Mouse (Mus musculus) embryonic facial prominence, embryonic 15.5 days (tissue): ENCODE results near the gene Dclre1b. TPM values are rescaled to one million over a fixed set of nuclear protein-coding genes. Genes with fewer than 3 reads are reported as not detected.

Experiments used
- ATAC-seq: fragments of 200-750 bp; cut with Nextera tagmentation; 2 replicates; pipeline ENCODE4 v1.8.0; 2017; ENCODE audit warnings: low read depth, moderate TSS enrichment; ENCODE audit not compliant: insufficient number of reproducible peaks, low FRiP score, low TSS enrichment
- H3K27ac ChIP-seq: fragments of 300-500 bp; sonication (generic); replicated peaks from 2 replicates; pipeline ENCODE4 v1.5.1; 2015; ENCODE audit warnings: mild to moderate bottlenecking, inconsistent platforms
- H3K27me3 ChIP-seq: fragments of 300-500 bp; sonication (generic); 2 replicates; pipeline ENCODE4 v1.6.1; 2015; ENCODE audit warnings: inconsistent platforms
- H3K36me3 ChIP-seq: fragments of 300-500 bp; sonication (generic); 2 replicates; pipeline ENCODE4 v1.6.1; 2015; ENCODE audit warnings: mild to moderate bottlenecking, inconsistent platforms
- H3K4me1 ChIP-seq: fragments of 300-500 bp; sonication (generic); 2 replicates; pipeline ENCODE4 v1.6.1; 2015; ENCODE audit warnings: inconsistent platforms
- H3K4me2 ChIP-seq: fragments of 300-500 bp; sonication (generic); replicated peaks from 2 replicates; pipeline ENCODE4 v1.6.1; 2015; ENCODE audit warnings: mild to moderate bottlenecking, inconsistent platforms
- H3K4me3 ChIP-seq: fragments of 300-500 bp; sonication (generic); replicated peaks from 2 replicates; pipeline ENCODE4 v1.5.1; 2015; ENCODE audit warnings: mild to moderate bottlenecking, inconsistent platforms
- H3K9ac ChIP-seq: fragments of 300-500 bp; sonication (generic); 2 replicates; pipeline ENCODE4 v1.6.1; 2015; ENCODE audit warnings: inconsistent platforms
- H3K9me3 ChIP-seq: fragments of 300-500 bp; sonication (generic); replicated peaks from 2 replicates; pipeline ENCODE4 v1.6.1; 2016; ENCODE audit warnings: inconsistent platforms
- WGBS: fragments of 180-500 bp; shearing (Covaris S2); methylation state at CpG from one replicate; pipeline ENCODE4 v1.1.7; 2015; 5-methylcytosine and 5-hydroxymethylcytosine counted together
- polyA plus RNA-seq: library from polyadenylated mRNA; unstranded; fragments of >200 nt; fragmentation: Nextera tagmentation; extraction: Ambion mirVana; gene quantifications from 2 replicates; pipeline ENCODE4 v1.2.1, GENCODE M21; 2015

The Dclre1b gene
- polyA plus RNA-seq, 1 experiment from 2014 or later = 27.3 TPM

- Histone ChIP-seq H3K4me2 (no peak overlapping the region), H3K36me3 (peaks cover 14% of the 10 kb centered on the region), H3K4me1 (peaks cover 10% of the 10 kb centered on the region), H3K4me3 (no peak overlapping the region), H3K27ac (peak overlapping the region; percentile 66; the same call in 1 of the 2 replicates), H3K27me3 (no peaks in the 10 kb centered on the region), H3K9me3 (no peaks in the 10 kb centered on the region), H3K9ac (no peak overlapping the region)
- 50% methylated on average over 9 of the region's 9 CpGs for WGBS
- ATAC-seq = no peak
These were observed 37.6 kb downstream of the Dclre1b start for GRCm38 (mm10) chr3:103771531-103772130.

GRCm38 (mm10) chr3:103766789-103767188, 42.5 kb downstream of the Dclre1b start:
- Histone ChIP-seq H3K27me3 (no peaks in the 10 kb centered on the region), H3K4me3 (no peak overlapping the region), H3K9ac (no peak overlapping the region), H3K4me1 (peaks cover 8% of the 10 kb centered on the region), H3K9me3 (no peaks in the 10 kb centered on the region), H3K4me2 (no peak overlapping the region), H3K27ac (no peak overlapping the region), H3K36me3 (peaks cover 40% of the 10 kb centered on the region)
- no peak for ATAC-seq
- WGBS = 60% methylated on average over 3 of the region's 3 CpGs

DNA sequence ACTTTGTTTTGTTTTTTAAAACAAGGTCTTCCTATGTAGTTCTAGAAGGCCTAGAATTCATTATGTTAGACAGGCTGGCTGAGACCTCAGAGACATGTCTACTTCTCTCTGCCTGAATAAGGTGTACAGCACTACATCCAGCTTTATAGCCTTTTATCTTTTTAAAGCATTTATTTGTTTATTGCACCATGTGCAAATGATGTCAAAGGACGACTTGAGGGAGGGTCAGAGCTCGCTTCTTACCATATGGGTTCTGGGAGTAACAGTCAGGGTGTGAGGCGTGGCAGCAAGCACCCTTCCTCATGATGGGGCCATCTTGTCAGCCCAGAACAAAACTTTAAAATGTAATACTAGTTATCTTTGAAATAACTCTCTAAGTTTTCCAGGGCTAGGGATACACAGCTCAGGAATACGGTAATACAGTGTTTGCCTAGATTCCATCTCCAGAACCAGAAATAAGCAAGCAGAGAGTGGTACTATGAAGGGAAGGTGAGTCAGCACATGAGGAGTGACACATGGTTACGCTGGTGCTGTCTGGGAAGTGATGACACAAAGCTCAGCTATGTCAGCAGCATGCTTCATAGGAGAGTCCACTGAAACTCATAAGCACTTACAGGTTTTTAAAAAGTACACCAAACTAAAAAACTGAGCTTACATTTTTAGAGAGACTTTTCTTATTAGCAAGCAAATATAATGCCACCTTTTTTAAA, 49.8 kb downstream of the Dclre1b start:
- Histone ChIP-seq H3K9me3 (no peaks in the 10 kb centered on the region), H3K4me1 (no peaks in the 10 kb centered on the region), H3K4me3 (no peak overlapping the region), H3K27ac (no peak overlapping the region), H3K27me3 (no peaks in the 10 kb centered on the region), H3K4me2 (no peak overlapping the region), H3K9ac (no peak overlapping the region), H3K36me3 (peaks cover 65% of the 10 kb centered on the region)
- 89% methylated on average over 5 of the region's 5 CpGs for WGBS
- ATAC-seq = no peak

- Histone ChIP-seq H3K9me3 (no peaks in the 10 kb centered on the region), H3K4me1 (no peaks in the 10 kb centered on the region), H3K4me2 (no peak overlapping the region), H3K36me3 (peaks cover 68% of the 10 kb centered on the region), H3K27ac (no peak overlapping the region), H3K4me3 (no peak overlapping the region), H3K27me3 (no peaks in the 10 kb centered on the region), H3K9ac (no peak overlapping the region)
- no peak for ATAC-seq
- whole genome bisulfite sequencing = 89% methylated on average over 7 of the region's 7 CpGs
These were observed 50.8 kb downstream of the Dclre1b start for GRCm38 (mm10) chr3:103758456-103758855.

DNA sequence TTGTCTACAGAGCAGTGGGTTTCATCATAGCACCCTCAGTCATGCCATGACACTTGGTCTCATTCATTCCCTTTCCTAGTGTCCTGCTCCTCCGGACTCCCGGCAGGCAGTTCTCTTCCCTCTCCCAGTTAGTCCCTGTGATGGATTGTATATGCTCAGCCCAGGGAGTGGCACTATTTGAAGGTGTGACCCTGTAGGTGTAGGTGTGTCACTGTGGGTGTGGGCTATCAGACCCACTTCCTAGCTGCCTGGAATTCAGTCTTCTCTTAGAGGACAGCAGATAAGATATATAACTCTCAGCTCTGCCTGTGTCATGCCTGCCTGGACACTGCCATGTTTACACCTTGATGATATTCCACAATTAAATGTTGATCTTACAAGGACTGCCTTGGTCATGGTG, 52.3 kb downstream of the Dclre1b start:
- Histone ChIP-seq H3K4me1 (no peaks in the 10 kb centered on the region), H3K36me3 (peaks cover 63% of the 10 kb centered on the region), H3K4me2 (no peak overlapping the region), H3K9ac (no peak overlapping the region), H3K9me3 (no peaks in the 10 kb centered on the region), H3K27ac (no peak overlapping the region), H3K4me3 (no peak overlapping the region), H3K27me3 (no peaks in the 10 kb centered on the region)
- ATAC-seq = no peak
- WGBS = 88% methylated on average over 2 of the region's 2 CpGs

- Histone ChIP-seq H3K4me2 (no peak overlapping the region), H3K4me1 (no peaks in the 10 kb centered on the region), H3K36me3 (peaks cover 62% of the 10 kb centered on the region), H3K4me3 (no peak overlapping the region), H3K27me3 (no peaks in the 10 kb centered on the region), H3K27ac (no peak overlapping the region), H3K9ac (no peak overlapping the region), H3K9me3 (no peaks in the 10 kb centered on the region)
- ATAC-seq = no peak
- WGBS = 78% methylated on average over 3 of the region's 3 CpGs
These were observed 53.9 kb downstream of the Dclre1b start for GRCm38 (mm10) chr3:103755351-103755750.

GRCm38 (mm10) chr3:103751558-103751957, 57.7 kb downstream of the Dclre1b start:
- Histone ChIP-seq H3K4me1 (no peaks in the 10 kb centered on the region), H3K4me2 (no peak overlapping the region), H3K27me3 (no peaks in the 10 kb centered on the region), H3K9me3 (no peaks in the 10 kb centered on the region), H3K4me3 (no peak overlapping the region), H3K36me3 (peaks cover 68% of the 10 kb centered on the region), H3K9ac (no peak overlapping the region), H3K27ac (no peak overlapping the region)
- WGBS = 83% methylated on average over 2 of the region's 2 CpGs
- no peak for ATAC-seq

Other genes with a start within 250 kb of the Dclre1b start
- 1.2 and 1.3 TPM in 2 replicates for gene Syt6, start 234.2 kb downstream of the Dclre1b start, polyA plus RNA-seq
- gene Atg4a-ps, start 163.4 kb downstream of the Dclre1b start, polyA plus RNA-seq = 0.13 and 0.28 TPM in 2 replicates
- gene Olfml3, start 71.4 kb downstream of the Dclre1b start, polyA plus RNA-seq = 70.8 and 79.0 TPM in 2 replicates
- not detected in 2 replicates for gene Gm10964, start 70.1 kb downstream of the Dclre1b start, polyA plus RNA-seq
- 12.4 TPM in 2 replicates for gene Hipk1, start 17.9 kb downstream of the Dclre1b start, polyA plus RNA-seq
- gene Ap4b1, start 76 bp upstream of the Dclre1b start, polyA plus RNA-seq = 22.2 and 23.4 TPM in 2 replicates
- 0.84 and 1.1 TPM in 2 replicates for gene Gm43064, start 129 bp upstream of the Dclre1b start, polyA plus RNA-seq
- gene Bcl2l15, start 23.2 kb upstream of the Dclre1b start, polyA plus RNA-seq = 0.18 TPM in 1 of 2 replicates, not detected in the other
- 1.3 and 1.8 TPM in 2 replicates for gene Ptpn22, start 50.4 kb upstream of the Dclre1b start, polyA plus RNA-seq
- gene Rsbn1, start 104.7 kb upstream of the Dclre1b start, polyA plus RNA-seq = 11.6 and 12.3 TPM in 2 replicates
- gene Phtf1, start 158.7 kb upstream of the Dclre1b start, polyA plus RNA-seq = 36.0 and 37.5 TPM in 2 replicates